Mouse (Mus musculus) thymus, adult 2 months (tissue): Measurements from ENCODE around the gene Dctpp1.

Experiments
- CTCF ChIP-seq: fragments of 200-500 bp; IDR thresholded peaks from 2 replicates; pipeline ENCODE4 v1.5.1; 2012; ENCODE audit warnings: mild to moderate bottlenecking, control low read depth, low read length, moderate library complexity, borderline replicate concordance; ENCODE audit not compliant: control insufficient read depth, poor library complexity, insufficient read depth; ENCODE audit errors: extremely low read depth
- POLR2A ChIP-seq: fragments of 200-500 bp; IDR thresholded peaks from 2 replicates; pipeline ENCODE4 v1.6.1; 2012; ENCODE audit warnings: mild to moderate bottlenecking, low read length, control low read depth, moderate library complexity; ENCODE audit not compliant: control insufficient read depth, poor library complexity, insufficient read depth; ENCODE audit errors: extremely low read depth

DNA sequence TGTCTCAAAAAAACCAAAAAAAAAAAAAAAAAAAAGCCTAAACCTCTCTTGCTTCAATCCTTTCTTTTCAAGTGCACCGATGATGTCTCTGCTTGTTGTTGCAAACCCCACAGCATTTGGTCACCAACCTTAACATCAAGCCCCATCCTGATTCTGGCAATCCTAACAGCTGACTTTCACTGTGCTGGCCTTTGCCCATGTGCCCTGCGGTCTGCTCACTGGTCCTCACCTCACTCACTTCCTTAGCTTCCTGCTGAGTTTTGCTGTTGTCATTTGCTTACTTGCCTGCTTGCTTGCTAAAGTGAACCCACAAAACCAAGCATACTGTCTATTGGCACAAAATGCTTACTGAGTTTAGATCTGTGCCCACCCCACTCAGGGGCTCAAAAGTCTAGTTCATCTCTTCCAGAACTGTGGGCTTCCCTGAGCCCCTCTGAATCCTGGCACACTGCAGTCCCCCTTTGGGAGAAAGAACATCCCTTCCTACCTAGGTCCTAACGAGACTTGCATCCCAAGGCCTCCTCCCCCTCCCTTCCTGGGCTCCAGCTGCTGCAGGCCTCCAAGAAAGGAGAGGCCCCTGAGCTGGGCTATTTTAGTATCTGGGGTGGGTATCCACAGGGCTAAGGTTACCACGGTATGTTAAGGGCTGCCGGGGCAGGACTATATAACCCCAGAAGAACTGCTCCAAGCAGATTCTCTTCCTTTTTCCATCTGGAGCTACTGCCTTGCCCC is 49.3 kb downstream of the Dctpp1 start:
- no peak for TF ChIP-seq CTCF
- no peak for TF ChIP-seq POLR2A
